10 mouse cellular contexts compared by ENCODE assay signal in genomic region chr17:56512310-56512709, GRCm38 (mm10). TPM values are rescaled to one million over a fixed set of nuclear protein-coding genes. Genes with fewer than 3 reads are reported as not detected.
DNase-seq lines count a peak whose midpoint lies in the region; ATAC-seq and TF ChIP-seq lines count a peak whose summit lies in the region.
"Had no signal": no experiment of that assay in that cellular context is flagged by ENCODE, and none has a peak within 500 bp of the region (broad histone marks: within the 10 kb centered on the region; RNA-seq: fewer than 3 reads in every experiment).

Gene Znrf4, minus strand, starts transcription at chr17:56512431.

- H3K27ac ChIP-seq in gastrocnemius, adult 2 months, result no peak within 1 kb of the TSS
- no peak within 1 kb of the TSS for H3K27ac ChIP-seq in neural tube, embryonic 11.5 days (ENCODE audit: low read depth, low read length)
- H3K27ac ChIP-seq in liver, embryonic 13.5 days, result no peak within 1 kb of the TSS

- intact Hi-C loops in gastrocnemius, adult 2 months (cut with DNase I), result no loop called here
- intact Hi-C loops in gastrocnemius, postnatal 14 days (cut with DNase I; ENCODE audit: low total_unique reads), result no loop called here

- TF ChIP-seq CTCF in gastrocnemius, adult 2 months (IDR thresholded peaks at IDR 0.05), result no peak

- no peak for ATAC-seq in neural tube, embryonic 11.5 days (ENCODE audit: insufficient read depth, low FRiP score, low TSS enrichment)
- ATAC-seq in liver, embryonic 13.5 days (ENCODE audit: low read depth), result no peak

- peaks cover 36% of the 10 kb centered on the region for H3K27me3 ChIP-seq in neural tube, embryonic 11.5 days (ENCODE audit: control insufficient read depth, insufficient read depth, low read length)
- H3K27me3 ChIP-seq in liver, embryonic 13.5 days, result peaks cover 87% of the 10 kb centered on the region

- 64% methylated on average over 22 of the region's 22 CpGs for WGBS in neural tube, embryonic 11.5 days
- 51% methylated on average over 22 of the region's 22 CpGs for WGBS in liver, embryonic 13.5 days (ENCODE audit: insufficient replicate concordance)

- H3K4me1 ChIP-seq in neural tube, embryonic 11.5 days (ENCODE audit: control insufficient read depth, insufficient read depth, low read length), result peaks cover 16% of the 10 kb centered on the region; the same call in 1 of the 2 replicates
- peaks cover 14% of the 10 kb centered on the region; the same call in 1 of the 2 replicates for H3K4me1 ChIP-seq in liver, embryonic 13.5 days (replicated peaks)

- no peaks in the 10 kb centered on the region for H3K9me3 ChIP-seq in neural tube, embryonic 11.5 days (ENCODE audit: control insufficient read depth, low read length)
- no peaks in the 10 kb centered on the region for H3K9me3 ChIP-seq in liver, embryonic 13.5 days (replicated peaks)

- peak within 1 kb of the TSS; percentile 17 for H3K4me3 ChIP-seq in gastrocnemius, adult 2 months
- peak within 1 kb of the TSS; percentile 20 for H3K4me3 ChIP-seq in neural tube, embryonic 11.5 days (ENCODE audit: low read depth, low read length)
- H3K4me3 ChIP-seq in liver, embryonic 13.5 days (replicated peaks), result peak within 1 kb of the TSS; percentile 12; the same call in 1 of the 2 replicates

- H3K4me2 ChIP-seq in neural tube, embryonic 11.5 days (ENCODE audit: low read depth), result peak within 1 kb of the TSS; percentile 14; the same call in 1 of the 2 replicates
- H3K4me2 ChIP-seq in liver, embryonic 13.5 days, result peak within 1 kb of the TSS; percentile 14; the same call in 1 of the 2 replicates

- no peaks in the 10 kb centered on the region for H3K36me3 ChIP-seq in neural tube, embryonic 11.5 days (ENCODE audit: control insufficient read depth, insufficient read depth, low read length)
- no peaks in the 10 kb centered on the region for H3K36me3 ChIP-seq in liver, embryonic 13.5 days

- H3K9ac ChIP-seq in neural tube, embryonic 11.5 days (ENCODE audit: low read length), result peak within 1 kb of the TSS; percentile 32
- H3K9ac ChIP-seq in liver, embryonic 13.5 days, result no peak within 1 kb of the TSS

- DNase-seq in gastrocnemius, adult 2 months, result no peak
- no peak for DNase-seq in gastrocnemius, postnatal 14 days
- DNase-seq in neural tube, embryonic 11.5 days (ENCODE audit: low spot score), result no peak
- DNase-seq in neural tube, embryonic 10.5 days (ENCODE audit: extremely low spot score, low spot score), result no peak
- DNase-seq in liver, embryonic 13.5 days, result no peak
- no peak for DNase-seq in spleen, postnatal 36 days (ENCODE audit: low spot score in 2 of 2)
- DNase-seq in layer of hippocampus, postnatal 36 days, result no peak
- no peak for DNase-seq in layer of hippocampus, adult 9-10 months (ENCODE audit: low spot score)
- DNase-seq: gastrocnemius, postnatal 25 days had no signal

RNA-seq across cellular contexts. Expression of gene Znrf4, which starts in this region (rescaled TPM):
- not detected for total RNA-seq in gastrocnemius, adult 2 months (2021)
- total RNA-seq in gastrocnemius, postnatal 14 days (2021), result not detected
- not detected in 2 replicates for polyA plus RNA-seq in neural tube, embryonic 11.5 days (2014; fragmentation: Nextera tagmentation; extraction: Ambion mirVana)
- polyA plus RNA-seq in liver, embryonic 13.5 days (2015; fragmentation: Nextera tagmentation; extraction: Ambion mirVana), result not detected in 2 replicates
- total RNA-seq in layer of hippocampus, postnatal 36 days (2021), result not detected
- total RNA-seq: gastrocnemius, postnatal 25 days; left cerebral cortex, postnatal 36 days had no signal
